Comparison of ENCODE assay signal across 17 mouse cellular contexts in the genomic region with DNA sequence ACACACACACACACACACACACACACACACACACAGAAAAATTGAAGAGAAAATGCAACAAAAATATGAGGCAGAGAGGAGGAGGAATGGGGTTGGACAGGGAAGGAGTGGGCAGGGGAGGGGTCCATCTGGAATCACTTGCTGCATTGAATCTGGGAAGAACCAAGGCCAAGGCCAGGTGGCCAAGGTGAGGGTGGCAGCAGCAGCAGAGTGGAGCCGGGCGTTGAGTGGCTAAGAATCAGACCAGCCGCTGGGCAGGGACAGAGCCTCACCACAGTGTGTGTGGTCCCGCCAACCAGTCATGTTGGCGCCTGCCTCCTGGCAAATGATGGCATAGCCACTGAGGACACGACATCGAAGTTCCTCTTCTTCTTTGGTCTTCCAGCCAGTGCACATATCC. TPM values are rescaled to one million over a fixed set of nuclear protein-coding genes. Genes with fewer than 3 reads are reported as not detected.
DNase-seq lines count a peak whose midpoint lies in the region; ATAC-seq and TF ChIP-seq lines count a peak whose summit lies in the region.
"Had no signal": no experiment of that assay in that cellular context is flagged by ENCODE, and none has a peak within 500 bp of the region (broad histone marks: within the 10 kb centered on the region; RNA-seq: fewer than 3 reads in every experiment).

No protein-coding gene starts in this region.

- H3K27ac ChIP-seq in cerebellum, adult 2 months (ENCODE audit: insufficient read depth, low read length), result no peak overlapping the region
- H3K27ac ChIP-seq in bone marrow, adult 2 months (ENCODE audit: control insufficient read depth, insufficient read depth, low read depth, low read length, poor library complexity), result peak overlapping the region; percentile 39; the same call in 1 of the 2 replicates
- no peak overlapping the region for H3K27ac ChIP-seq in liver, embryonic 12.5 days
- no peak overlapping the region for H3K27ac ChIP-seq in lung, postnatal 0 days (ENCODE audit: low read length)
- H3K27ac ChIP-seq: embryonic facial prominence, embryonic 10.5 days; embryonic facial prominence, embryonic 12.5 days; forebrain, embryonic 10.5 days; forebrain, embryonic 12.5 days had no signal

- no peaks in the 10 kb centered on the region for H3K27me3 ChIP-seq in cerebellum, adult 2 months (ENCODE audit: control insufficient read depth, insufficient read depth, low read length)
- H3K27me3 ChIP-seq in liver, embryonic 12.5 days (replicated peaks), result no peaks in the 10 kb centered on the region
- no peaks in the 10 kb centered on the region for H3K27me3 ChIP-seq in lung, postnatal 0 days (replicated peaks; ENCODE audit: insufficient read depth, low read length)
- H3K27me3 ChIP-seq: embryonic facial prominence, embryonic 12.5 days; forebrain, embryonic 12.5 days had no signal

- no peak for TF ChIP-seq POLR2A in cerebellum, adult 2 months (IDR thresholded peaks at IDR 0.05; ENCODE audit: borderline replicate concordance, insufficient read depth, low read length)
- no peak for TF ChIP-seq POLR2A in bone marrow, adult 2 months (IDR thresholded peaks at IDR 0.05; ENCODE audit: borderline replicate concordance, control insufficient read depth, low read depth, low read length)

- no peak overlapping the region for H3K4me3 ChIP-seq in cerebellum, adult 2 months (replicated peaks; ENCODE audit: insufficient read depth, low read depth, low read length)
- H3K4me3 ChIP-seq in bone marrow, adult 2 months (replicated peaks; ENCODE audit: control insufficient read depth, low read depth, low read length), result no peak overlapping the region
- no peak overlapping the region for H3K4me3 ChIP-seq in liver, embryonic 12.5 days
- no peak overlapping the region for H3K4me3 ChIP-seq in lung, postnatal 0 days (ENCODE audit: low read depth, low read length)
- H3K4me3 ChIP-seq: embryonic facial prominence, embryonic 10.5 days; embryonic facial prominence, embryonic 12.5 days; forebrain, embryonic 10.5 days; forebrain, embryonic 12.5 days had no signal

- TF ChIP-seq CTCF in cerebellum, adult 2 months (IDR thresholded peaks at IDR 0.05; ENCODE audit: borderline replicate concordance, insufficient read depth, low read depth, low read length), result no peak
- no peak for TF ChIP-seq CTCF in bone marrow, adult 2 months (IDR thresholded peaks at IDR 0.05; ENCODE audit: control insufficient read depth, insufficient read depth, low read length)
- TF ChIP-seq CTCF in lung, postnatal 0 days (IDR thresholded peaks at IDR 0.05), result no peak

- H3K9me3 ChIP-seq in liver, embryonic 12.5 days (replicated peaks), result no peaks in the 10 kb centered on the region
- no peaks in the 10 kb centered on the region for H3K9me3 ChIP-seq in lung, postnatal 0 days (ENCODE audit: low read length)
- H3K9me3 ChIP-seq: embryonic facial prominence, embryonic 10.5 days; embryonic facial prominence, embryonic 12.5 days; forebrain, embryonic 10.5 days; forebrain, embryonic 12.5 days had no signal

- H3K4me1 ChIP-seq in cerebellum, adult 2 months (ENCODE audit: control insufficient read depth, insufficient read depth, low read length), result no peaks in the 10 kb centered on the region; the same call in 1 of the 2 replicates
- H3K4me1 ChIP-seq in bone marrow, adult 2 months (ENCODE audit: control insufficient read depth, insufficient read depth, low read length), result no peaks in the 10 kb centered on the region
- H3K4me1 ChIP-seq in liver, embryonic 12.5 days, result no peaks in the 10 kb centered on the region
- H3K4me1 ChIP-seq in lung, postnatal 0 days (ENCODE audit: insufficient read depth, low read depth, low read length), result no peaks in the 10 kb centered on the region
- H3K4me1 ChIP-seq: forebrain, embryonic 10.5 days; forebrain, embryonic 12.5 days had no signal

- no peaks in the 10 kb centered on the region for H3K36me3 ChIP-seq in liver, embryonic 12.5 days
- H3K36me3 ChIP-seq in lung, postnatal 0 days (ENCODE audit: insufficient read depth, low read length), result no peaks in the 10 kb centered on the region
- H3K36me3 ChIP-seq: embryonic facial prominence, embryonic 10.5 days; embryonic facial prominence, embryonic 12.5 days; forebrain, embryonic 10.5 days; forebrain, embryonic 12.5 days had no signal

- no peak for ATAC-seq in liver, embryonic 12.5 days
- ATAC-seq in lung, postnatal 0 days, result no peak
- ATAC-seq: forebrain, embryonic 14.5 days; forebrain, embryonic 16.5 days had no signal

- no peak overlapping the region for H3K4me2 ChIP-seq in liver, embryonic 12.5 days
- H3K4me2 ChIP-seq in lung, postnatal 0 days (replicated peaks; ENCODE audit: low read depth, low read length), result no peak overlapping the region
- H3K4me2 ChIP-seq: embryonic facial prominence, embryonic 12.5 days; forebrain, embryonic 12.5 days had no signal

- TF ChIP-seq EP300 in lung, postnatal 0 days (IDR thresholded peaks at IDR 0.05), result no peak

- 28% methylated on average over 7 of the region's 7 CpGs for WGBS in cerebellum, adult 2 months
- WGBS in bone marrow, adult 2 months, result 61% methylated on average over 7 of the region's 7 CpGs
- 62% methylated on average over 7 of the region's 7 CpGs for WGBS in liver, embryonic 12.5 days (ENCODE audit: insufficient replicate concordance)
- 85% methylated on average over 7 of the region's 7 CpGs for WGBS in lung, postnatal 0 days

- H3K9ac ChIP-seq in liver, embryonic 12.5 days, result no peak overlapping the region
- no peak overlapping the region for H3K9ac ChIP-seq in lung, postnatal 0 days (replicated peaks; ENCODE audit: low read depth)
- H3K9ac ChIP-seq: embryonic facial prominence, embryonic 12.5 days; forebrain, embryonic 12.5 days had no signal

- DNase-seq in cerebellum, postnatal 14 days, result peak; percentile 29 to 55
- no peak for DNase-seq in cerebellum, adult 2 months
- DNase-seq in lung, postnatal 0 days (ENCODE audit: low spot score), result no peak
- DNase-seq: adrenal gland, adult 2 months; adrenal gland, postnatal 10 days; adrenal gland, postnatal 25 days; cerebellum, adult 11-12 months; cerebellum, adult 8-10 months; cerebellum, adult 9-11 months had no signal

RNA-seq across cellular contexts. Expression of a gene that starts 33.5 kb away (rescaled TPM):
- 4.9 and 5.0 TPM in 2 replicates for polyA plus RNA-seq in cerebellum, adult 2 months (2012; rRNA removed)
- 3.1 and 4.5 TPM in 2 replicates for polyA plus RNA-seq in bone marrow, adult 2 months (2011; ENCODE audit: insufficient read depth, insufficient read length, low replicate concordance, missing spikeins)
- 14.2 and 15.7 TPM in 2 replicates for polyA plus RNA-seq in liver, embryonic 12.5 days (2016; fragmentation: Nextera tagmentation; extraction: Ambion mirVana)
- 30.9 and 33.2 TPM in 2 replicates for polyA plus RNA-seq in lung, postnatal 0 days (2015; fragmentation: Nextera tagmentation; extraction: Ambion mirVana)

RNA-seq across cellular contexts. Expression of a gene that starts 50.0 kb away (rescaled TPM):
- 31.0 and 31.6 TPM in 2 replicates for polyA plus RNA-seq in cerebellum, adult 2 months (2012; rRNA removed)
- 10.9 and 14.4 TPM in 2 replicates for polyA plus RNA-seq in bone marrow, adult 2 months (2011; ENCODE audit: insufficient read depth, insufficient read length, low replicate concordance, missing spikeins)
- polyA plus RNA-seq in liver, embryonic 12.5 days (2016; fragmentation: Nextera tagmentation; extraction: Ambion mirVana), result 5.0 and 5.8 TPM in 2 replicates
- 8.2 TPM in 2 replicates for polyA plus RNA-seq in lung, postnatal 0 days (2015; fragmentation: Nextera tagmentation; extraction: Ambion mirVana)

Comparison
In these comparisons a context has a peak if more than half of its experiments do, and no peak if none do; other contexts are left out.
1. DNase-seq: peak in cerebellum, postnatal 14 days (2 of 2); none in cerebellum, adult 2 months (0 of 2) and lung, postnatal 0 days (single experiment).